Mouse (Mus musculus) forebrain, postnatal 0 days (tissue): ENCODE measurements around the gene Matn1. TPM values are rescaled to one million over a fixed set of nuclear protein-coding genes. Genes with fewer than 3 reads are reported as not detected.

ENCODE experiments used
- ATAC-seq: fragments of 200-750 bp; cut with Nextera tagmentation; 2 replicates; pipeline ENCODE4 v1.8.0; 2017; ENCODE audit warnings: mild to moderate bottlenecking, moderate library complexity
- DNase-seq: peaks from one replicate; pipeline ENCODE4 v3.0.0-alpha.2; 2015
- H3K27ac ChIP-seq: fragments of 300-500 bp; sonication (generic); 2 replicates; pipeline ENCODE4 v1.5.1; 2014; ENCODE audit warnings: low read depth, mild to moderate bottlenecking, antibody characterized with exemption, low read length, moderate library complexity, mixed read lengths
- H3K27me3 ChIP-seq: fragments of 300-500 bp; sonication (generic); 2 replicates; pipeline ENCODE4 v1.6.1; 2014; ENCODE audit warnings: mild to moderate bottlenecking, low read length, mixed read lengths; ENCODE audit not compliant: insufficient read depth
- H3K36me3 ChIP-seq: fragments of 300-500 bp; sonication (generic); 2 replicates; pipeline ENCODE4 v1.6.1; 2014; ENCODE audit warnings: mild to moderate bottlenecking, moderate library complexity; ENCODE audit not compliant: insufficient read depth
- H3K4me1 ChIP-seq: fragments of 300-500 bp; sonication (generic); 2 replicates; pipeline ENCODE4 v1.6.1; 2014; ENCODE audit warnings: antibody characterized with exemption; ENCODE audit not compliant: insufficient read depth
- H3K4me2 ChIP-seq: fragments of 300-500 bp; sonication (generic); 2 replicates; pipeline ENCODE4 v1.6.1; 2014; ENCODE audit warnings: low read depth, mild to moderate bottlenecking, moderate library complexity
- H3K4me3 ChIP-seq: fragments of 300-500 bp; sonication (generic); 2 replicates; pipeline ENCODE4 v1.5.1; 2014; ENCODE audit warnings: low read depth, low read length, mixed read lengths
- H3K9ac ChIP-seq: fragments of 300-500 bp; sonication (generic); 2 replicates; pipeline ENCODE4 v1.6.1; 2014; ENCODE audit warnings: mild to moderate bottlenecking
- H3K9me3 ChIP-seq: fragments of 300-500 bp; sonication (generic); 2 replicates; pipeline ENCODE4 v1.6.1; 2016; ENCODE audit warnings: low read length
- CTCF ChIP-seq: sonication (generic); IDR thresholded peaks from 2 replicates; pipeline ENCODE4 v1.5.1; 2016; ENCODE audit warnings: antibody characterized with exemption, control low read depth, low read depth
- WGBS: fragments of 180-500 bp; shearing (Covaris S2); extraction: QIAGEN DNeasy Blood & Tissue Kit; methylation state at CpG from one replicate; pipeline ENCODE4 v1.1.7; 2014; 5-methylcytosine and 5-hydroxymethylcytosine counted together
- polyA plus RNA-seq: library from polyadenylated mRNA; unstranded; fragments of >200 nt; fragmentation: Nextera tagmentation; extraction: Ambion mirVana; gene quantifications from 2 replicates; pipeline ENCODE4 v1.2.1, GENCODE M21; 2015
- total RNA-seq: library from RNA; depleted of rRNA; stranded (reverse); fragments of >200 nt; gene quantifications from 2 replicates; pipeline ENCODE4 v1.2.3, GENCODE M21; 2014

The Matn1 gene
- total and polyA plus RNA-seq, 2 experiments from 2014 or later, result 0.24 to 0.27 TPM

GRCm38 (mm10) chr4:130927821-130928220, 16.4 kb upstream of the Matn1 start:
- Histone ChIP-seq H3K9ac (no peak overlapping the region), H3K4me2 (no peak overlapping the region), H3K9me3 (no peaks in the 10 kb centered on the region), H3K36me3 (no peaks in the 10 kb centered on the region), H3K27me3 (no peaks in the 10 kb centered on the region), H3K4me3 (no peak overlapping the region), H3K27ac (no peak overlapping the region), H3K4me1 (no peaks in the 10 kb centered on the region)
- 72% methylated on average over 12 of the region's 12 CpGs for WGBS
- DNase-seq, result no peak
- ATAC-seq, result no peak
- no peak for TF ChIP-seq CTCF

- H3K4me3 ChIP-seq, result no peak overlapping the region
- no peak overlapping the region for H3K9ac ChIP-seq
- no peaks in the 10 kb centered on the region for H3K27me3 ChIP-seq
- ATAC-seq, result no peak
- H3K9me3 ChIP-seq, result no peaks in the 10 kb centered on the region
- H3K4me1 ChIP-seq, result no peaks in the 10 kb centered on the region
- H3K27ac ChIP-seq, result no peak overlapping the region
- DNase-seq, result no peak
- H3K36me3 ChIP-seq, result no peaks in the 10 kb centered on the region
- TF ChIP-seq CTCF, result no peak
- H3K4me2 ChIP-seq, result no peak overlapping the region
- 45% methylated on average over 14 of the region's 14 CpGs for WGBS
Measured at GRCm38 (mm10) chr4:130942644-130943043, 1.5 kb upstream of the Matn1 start.

- DNase-seq (no peak), ATAC-seq (no peak)
- no peak overlapping the region for H3K4me3 ChIP-seq
- no peaks in the 10 kb centered on the region for H3K27me3 ChIP-seq
- H3K9ac ChIP-seq, result no peak overlapping the region
- no peak for TF ChIP-seq CTCF
- no peaks in the 10 kb centered on the region for H3K4me1 ChIP-seq
- H3K9me3 ChIP-seq, result no peaks in the 10 kb centered on the region
- no peak overlapping the region for H3K27ac ChIP-seq
- H3K4me2 ChIP-seq, result no peak overlapping the region
- no peaks in the 10 kb centered on the region for H3K36me3 ChIP-seq
- 86% methylated on average over 7 of the region's 7 CpGs for WGBS
Measured at GRCm38 (mm10) chr4:130944779-130945178, 594 bp downstream of the Matn1 start.

GRCm38 (mm10) chr4:130947094-130947647, 3.0 kb downstream of the Matn1 start:
- Histone ChIP-seq H3K36me3 (no peaks in the 10 kb centered on the region), H3K4me2 (no peak overlapping the region), H3K27ac (no peak overlapping the region), H3K27me3 (no peaks in the 10 kb centered on the region), H3K4me1 (no peaks in the 10 kb centered on the region), H3K9me3 (no peaks in the 10 kb centered on the region), H3K4me3 (no peak overlapping the region), H3K9ac (no peak overlapping the region)
- WGBS, result 25% methylated on average over 13 of the region's 13 CpGs
- TF ChIP-seq CTCF, result peak; percentile 87
- DNase-seq, result peak; percentile 73
- peak; percentile 20; the same call in 1 of the 2 replicates for ATAC-seq

- no peaks in the 10 kb centered on the region for H3K9me3 ChIP-seq
- no peak for TF ChIP-seq CTCF
Measured at GRCm38 (mm10) chr4:130949821-130950384, 5.7 kb downstream of the Matn1 start.

GRCm38 (mm10) chr4:130952531-130952930, 8.3 kb downstream of the Matn1 start:
- 51% methylated on average over 17 of the region's 17 CpGs for WGBS
- DNase-seq (no peak), ATAC-seq (no peak)

More at GRCm38 (mm10) chr4:130949821-130950384, 5.7 kb downstream of the Matn1 start:
- no peak overlapping the region for H3K27ac ChIP-seq
- no peaks in the 10 kb centered on the region for H3K27me3 ChIP-seq
- no peak for DNase-seq
- no peak overlapping the region for H3K4me3 ChIP-seq
- no peak overlapping the region for H3K9ac ChIP-seq
- 85% methylated on average over 35 of the region's 35 CpGs for WGBS
- ATAC-seq, result no peak
- no peaks in the 10 kb centered on the region for H3K4me1 ChIP-seq
- H3K36me3 ChIP-seq, result no peaks in the 10 kb centered on the region
- H3K4me2 ChIP-seq, result no peak overlapping the region

GRCm38 (mm10) chr4:130957156-130957555, 13.0 kb downstream of the Matn1 start:
- Histone ChIP-seq H3K4me3 (no peak overlapping the region), H3K4me2 (no peak overlapping the region), H3K27me3 (no peaks in the 10 kb centered on the region), H3K27ac (no peak overlapping the region), H3K4me1 (no peaks in the 10 kb centered on the region), H3K9me3 (no peaks in the 10 kb centered on the region), H3K36me3 (no peaks in the 10 kb centered on the region), H3K9ac (no peak overlapping the region)
- WGBS, result 55% methylated on average over 10 of the region's 10 CpGs
- DNase-seq (no peak), ATAC-seq (no peak)
- TF ChIP-seq CTCF, result no peak

More at GRCm38 (mm10) chr4:130952531-130952930, 8.3 kb downstream of the Matn1 start:
- Histone ChIP-seq H3K4me1 (no peaks in the 10 kb centered on the region), H3K27ac (no peak overlapping the region), H3K4me2 (no peak overlapping the region), H3K4me3 (no peak overlapping the region), H3K27me3 (no peaks in the 10 kb centered on the region), H3K36me3 (no peaks in the 10 kb centered on the region), H3K9ac (no peak overlapping the region), H3K9me3 (no peaks in the 10 kb centered on the region)
- peak; percentile 61 for TF ChIP-seq CTCF
